Mouse (Mus musculus) liver, embryonic 14.5 days (tissue): ENCODE results near the gene Lingo2. TPM values are rescaled to one million over a fixed set of nuclear protein-coding genes. Genes with fewer than 3 reads are reported as not detected.

ENCODE experiments used
- ATAC-seq: fragments of 200-750 bp; cut with Nextera tagmentation; 2 replicates; pipeline ENCODE4 v1.8.0; 2017; ENCODE audit warnings: moderate number of reproducible peaks, mild to moderate bottlenecking, moderate library complexity; ENCODE audit not compliant: insufficient read depth
- DNase-seq, 3 experiments: peaks; one replicate each; pipeline ENCODE4 v3.0.0-alpha.2; 2012 to 2013; ENCODE audit warnings: low read depth in 3 of 3, low spot score in 3 of 3
- H3K27ac ChIP-seq: fragments of 300-500 bp; sonication (generic); 2 replicates; pipeline ENCODE4 v1.5.1; 2014; ENCODE audit warnings: moderate library complexity, mild to moderate bottlenecking, control low read depth, inconsistent platforms
- H3K27me3 ChIP-seq: fragments of 300-500 bp; sonication (generic); 2 replicates; pipeline ENCODE4 v1.6.1; 2014; ENCODE audit warnings: mild to moderate bottlenecking, low read length, moderate library complexity; ENCODE audit not compliant: control insufficient read depth, insufficient read depth
- H3K36me3 ChIP-seq: fragments of 300-500 bp; sonication (generic); replicated peaks from 2 replicates; pipeline ENCODE4 v1.6.1; 2014; ENCODE audit warnings: low read depth; ENCODE audit not compliant: control insufficient read depth, insufficient read depth
- H3K4me1 ChIP-seq, 2 experiments: fragments of 200-500 bp in 1 of 2; fragments of 300-500 bp in 1 of 2; sonication (generic) in 1 of 2; replicated peaks; 2 replicates each; pipeline ENCODE4 v1.6.1; 2012 to 2014; ENCODE audit warnings: antibody characterized with exemption in 1 of 2, inconsistent platforms in 1 of 2, low read length in 1 of 2; ENCODE audit not compliant: control insufficient read depth in 2 of 2, insufficient read depth in 2 of 2
- H3K4me2 ChIP-seq: fragments of 300-500 bp; sonication (generic); 2 replicates; pipeline ENCODE4 v1.6.1; 2014; ENCODE audit warnings: low read depth, mild to moderate bottlenecking, control low read depth, moderate library complexity
- H3K4me3 ChIP-seq, 2 experiments: fragments of 200-500 bp in 1 of 2; fragments of 300-500 bp in 1 of 2; sonication (generic) in 1 of 2; 2 replicates each; pipeline ENCODE4 v1.5.1; 2012 to 2014; ENCODE audit warnings: low read depth in 2 of 2, low read length in 2 of 2, mild to moderate bottlenecking in 2 of 2, control low read depth in 1 of 2, inconsistent platforms in 1 of 2, moderate library complexity in 1 of 2; ENCODE audit not compliant: insufficient read depth in 1 of 2
- H3K9ac ChIP-seq: fragments of 300-500 bp; sonication (generic); replicated peaks from 2 replicates; pipeline ENCODE4 v1.6.1; 2014; ENCODE audit warnings: mild to moderate bottlenecking, control low read depth, moderate library complexity
- H3K9me3 ChIP-seq: fragments of 300-500 bp; sonication (generic); 2 replicates; pipeline ENCODE4 v1.6.1; 2016; ENCODE audit warnings: low read length, mixed read lengths; ENCODE audit not compliant: control insufficient read depth
- CTCF ChIP-seq: IDR thresholded peaks from 2 replicates; pipeline ENCODE4 v1.5.1; 2016; ENCODE audit warnings: antibody characterized with exemption, low read depth, control low read depth
- EP300 ChIP-seq: IDR thresholded peaks from 2 replicates; pipeline ENCODE4 v1.6.1; 2016; ENCODE audit warnings: antibody characterized with exemption, low read depth
- WGBS: fragments of 180-500 bp; shearing (Covaris S2); extraction: QIAGEN DNeasy Blood & Tissue Kit; methylation state at CpG from one replicate; pipeline ENCODE4 v1.1.7; 2014; ENCODE audit not compliant: insufficient replicate concordance; 5-methylcytosine and 5-hydroxymethylcytosine counted together
- polyA plus RNA-seq, 2 experiments: library from polyadenylated mRNA; depleted of rRNA in 1 of 2; stranded (reverse) in 1 of 2; unstranded in 1 of 2; fragments of >200 nt; fragmentation: Nextera tagmentation in 1 of 2; extraction: Ambion mirVana in 1 of 2; gene quantifications; 2 replicates each; pipeline versions ENCODE4 v1.2.1 to v1.2.3; 2012 to 2014

Lingo2 gene
- polyA plus RNA-seq, 2 experiments, result 0.01 TPM; not detected in 1

DNA sequence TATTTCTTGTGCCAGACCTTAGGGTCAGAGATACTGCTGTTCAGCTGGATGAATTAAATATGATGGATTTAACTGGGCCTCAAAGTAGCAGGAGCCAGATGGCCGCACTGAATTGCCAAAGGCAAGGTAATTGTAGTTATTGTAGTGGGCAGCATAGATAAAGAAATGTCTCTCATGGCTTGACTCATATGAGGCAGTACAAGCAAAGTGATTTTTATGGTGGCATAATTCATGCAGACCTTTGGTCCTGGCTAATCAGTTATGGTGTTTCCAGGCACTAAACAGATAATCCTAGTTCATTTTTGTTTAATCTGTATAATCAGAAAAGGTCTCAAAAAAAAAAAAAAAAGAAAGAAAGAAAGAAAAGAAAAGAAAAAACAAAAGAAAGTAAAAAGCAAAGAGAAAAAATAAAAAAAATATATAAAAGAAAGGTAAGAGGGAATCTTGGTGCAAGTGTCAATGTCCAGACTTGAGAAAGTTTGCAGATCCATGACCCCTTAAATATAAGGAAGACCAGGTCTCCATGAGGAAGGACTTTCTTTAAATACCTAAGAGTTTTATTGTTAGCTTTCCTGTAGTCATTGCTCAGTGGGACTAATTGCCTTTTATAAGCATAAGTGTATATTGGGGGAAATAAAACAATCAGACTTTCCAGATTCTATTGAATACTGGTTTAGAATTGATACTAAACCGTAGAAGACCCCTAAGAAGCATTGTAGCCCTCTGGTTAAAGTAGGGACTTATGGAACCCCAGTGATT, 959.4 kb downstream of the Lingo2 start:
- ATAC-seq, result no peak

DNA sequence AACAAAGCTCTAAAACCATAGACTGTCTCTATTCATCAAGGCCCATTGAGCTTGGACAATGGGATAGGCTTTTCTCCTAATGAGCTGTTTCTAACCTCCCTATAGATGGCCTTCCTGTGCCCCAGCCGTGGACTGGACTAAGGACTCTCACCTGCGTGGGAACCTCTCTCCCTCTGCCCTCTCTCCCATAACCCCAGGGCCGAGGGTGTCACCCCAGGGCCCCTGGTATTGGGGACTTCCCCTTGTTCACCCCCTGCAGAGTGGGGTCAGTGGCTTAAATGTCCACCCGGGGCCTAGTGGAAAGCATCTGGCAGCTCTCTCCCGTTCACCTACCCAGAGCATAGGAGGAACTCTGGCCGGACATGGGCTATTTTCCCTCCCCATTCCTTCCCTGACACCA, 965.5 kb downstream of the Lingo2 start:
- Histone ChIP-seq H3K4me2 (no peak overlapping the region), H3K4me1 (no peaks in the 10 kb centered on the region), H3K27me3 (no peaks in the 10 kb centered on the region), H3K9me3 (no peaks in the 10 kb centered on the region), H3K9ac (no peak overlapping the region), H3K27ac (no peak overlapping the region), H3K4me3 (no peak overlapping the region), H3K36me3 (no peaks in the 10 kb centered on the region)
- TF ChIP-seq EP300 (no peak), CTCF (no peak)
- no peak for DNase-seq
- WGBS, result 63% methylated on average over 6 of the region's 6 CpGs
- no peak for ATAC-seq

More for the DNA sequence above, 959.4 kb downstream of the Lingo2 start:
- H3K4me1 ChIP-seq, result no peaks in the 10 kb centered on the region
- H3K27ac ChIP-seq, result no peak overlapping the region
- TF ChIP-seq CTCF, result no peak
- TF ChIP-seq EP300, result no peak
- no peak for DNase-seq
- no peak overlapping the region for H3K9ac ChIP-seq
- H3K4me2 ChIP-seq, result no peak overlapping the region
- 40% methylated on average over 2 of the region's 2 CpGs for WGBS
- no peaks in the 10 kb centered on the region for H3K36me3 ChIP-seq
- no peak overlapping the region for H3K4me3 ChIP-seq
- no peaks in the 10 kb centered on the region for H3K9me3 ChIP-seq
- H3K27me3 ChIP-seq, result no peaks in the 10 kb centered on the region

DNA sequence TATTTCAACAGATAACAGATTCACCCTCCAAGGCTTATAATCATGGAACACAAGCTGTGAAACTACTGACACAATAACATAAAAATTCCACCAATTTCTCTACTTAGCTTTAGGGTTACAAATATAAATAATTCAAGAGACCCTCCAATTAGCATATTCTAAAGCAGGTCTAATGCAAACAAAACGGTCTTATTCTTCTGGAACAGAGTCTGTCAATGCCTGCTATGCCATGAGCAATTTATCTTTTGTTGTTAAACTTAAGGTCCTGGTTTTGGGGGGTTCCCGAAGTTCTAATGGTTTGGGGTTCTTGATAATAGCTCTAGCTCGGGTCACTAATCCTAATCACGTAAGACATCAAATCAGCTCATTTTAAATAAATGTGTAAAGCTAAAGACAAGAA, 988.0 kb downstream of the Lingo2 start:
- 61% methylated on average over 4 of the region's 4 CpGs for WGBS
- no peak for DNase-seq

DNA sequence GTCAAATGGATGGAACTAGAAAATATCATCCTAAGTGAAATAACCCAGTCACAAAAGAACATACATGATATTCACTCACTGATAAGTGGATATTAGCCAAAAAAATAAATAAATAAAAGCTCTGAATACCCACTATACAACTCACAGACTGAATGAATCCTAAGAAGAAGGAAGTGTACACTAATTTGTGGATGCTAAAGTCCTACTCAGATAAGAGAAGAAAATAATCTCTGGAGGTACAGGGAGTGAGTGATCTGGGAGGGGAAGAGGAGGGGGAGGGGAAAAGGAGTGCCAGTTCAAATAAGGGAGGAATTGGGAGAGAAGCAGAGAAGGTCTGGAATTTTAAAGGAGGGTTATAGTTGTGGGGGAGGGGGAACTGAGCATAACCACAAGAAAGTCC, 999.7 kb downstream of the Lingo2 start:
- Histone ChIP-seq H3K36me3 (no peaks in the 10 kb centered on the region), H3K27me3 (no peaks in the 10 kb centered on the region), H3K9me3 (no peaks in the 10 kb centered on the region), H3K4me3 (no peak overlapping the region), H3K27ac (no peak overlapping the region), H3K9ac (no peak overlapping the region), H3K4me1 (no peaks in the 10 kb centered on the region), H3K4me2 (no peak overlapping the region)
- TF ChIP-seq EP300, result no peak
- no peak for DNase-seq
- ATAC-seq, result no peak

More for the DNA sequence above, 988.0 kb downstream of the Lingo2 start:
- ATAC-seq, result no peak
- no peak overlapping the region for H3K4me2 ChIP-seq
- no peaks in the 10 kb centered on the region for H3K27me3 ChIP-seq
- H3K4me1 ChIP-seq, result no peaks in the 10 kb centered on the region
- TF ChIP-seq EP300 (no peak), CTCF (no peak)
- H3K9ac ChIP-seq, result no peak overlapping the region
- H3K36me3 ChIP-seq, result no peaks in the 10 kb centered on the region
- no peak overlapping the region for H3K4me3 ChIP-seq
- no peaks in the 10 kb centered on the region for H3K9me3 ChIP-seq
- H3K27ac ChIP-seq, result no peak overlapping the region

DNA sequence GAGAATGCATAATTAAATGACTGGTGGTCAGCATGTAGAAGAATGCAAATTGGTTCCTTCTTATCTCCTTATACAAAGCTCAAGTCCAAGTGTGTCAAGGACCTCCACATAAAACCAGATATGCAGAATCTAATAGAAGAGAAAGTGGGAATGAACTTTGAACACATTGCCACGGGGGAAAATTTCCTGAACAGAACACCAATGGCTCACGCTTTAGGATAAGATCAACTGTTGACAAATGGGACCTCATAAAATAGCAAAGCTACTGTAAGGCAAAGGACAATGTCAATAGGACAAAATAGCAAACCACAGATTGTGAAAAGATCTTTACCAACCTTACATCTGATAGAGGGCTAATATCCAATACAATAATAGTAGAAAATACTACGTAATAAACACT, 1000.3 kb downstream of the Lingo2 start:
- H3K9me3 ChIP-seq, result no peaks in the 10 kb centered on the region
- no peak overlapping the region for H3K27ac ChIP-seq
- no peak overlapping the region for H3K9ac ChIP-seq
- no peaks in the 10 kb centered on the region for H3K4me1 ChIP-seq
- ATAC-seq (no peak), DNase-seq (no peak)
- no peak for TF ChIP-seq CTCF
- no peak for TF ChIP-seq EP300
- no peaks in the 10 kb centered on the region for H3K36me3 ChIP-seq
- no peak overlapping the region for H3K4me3 ChIP-seq
- 61% methylated on average over 3 of the region's 3 CpGs for WGBS
- no peak overlapping the region for H3K4me2 ChIP-seq
- H3K27me3 ChIP-seq, result no peaks in the 10 kb centered on the region
